Mouse (Mus musculus): ENCODE results near the gene Tmem141.

The Tmem141 gene

DNA sequence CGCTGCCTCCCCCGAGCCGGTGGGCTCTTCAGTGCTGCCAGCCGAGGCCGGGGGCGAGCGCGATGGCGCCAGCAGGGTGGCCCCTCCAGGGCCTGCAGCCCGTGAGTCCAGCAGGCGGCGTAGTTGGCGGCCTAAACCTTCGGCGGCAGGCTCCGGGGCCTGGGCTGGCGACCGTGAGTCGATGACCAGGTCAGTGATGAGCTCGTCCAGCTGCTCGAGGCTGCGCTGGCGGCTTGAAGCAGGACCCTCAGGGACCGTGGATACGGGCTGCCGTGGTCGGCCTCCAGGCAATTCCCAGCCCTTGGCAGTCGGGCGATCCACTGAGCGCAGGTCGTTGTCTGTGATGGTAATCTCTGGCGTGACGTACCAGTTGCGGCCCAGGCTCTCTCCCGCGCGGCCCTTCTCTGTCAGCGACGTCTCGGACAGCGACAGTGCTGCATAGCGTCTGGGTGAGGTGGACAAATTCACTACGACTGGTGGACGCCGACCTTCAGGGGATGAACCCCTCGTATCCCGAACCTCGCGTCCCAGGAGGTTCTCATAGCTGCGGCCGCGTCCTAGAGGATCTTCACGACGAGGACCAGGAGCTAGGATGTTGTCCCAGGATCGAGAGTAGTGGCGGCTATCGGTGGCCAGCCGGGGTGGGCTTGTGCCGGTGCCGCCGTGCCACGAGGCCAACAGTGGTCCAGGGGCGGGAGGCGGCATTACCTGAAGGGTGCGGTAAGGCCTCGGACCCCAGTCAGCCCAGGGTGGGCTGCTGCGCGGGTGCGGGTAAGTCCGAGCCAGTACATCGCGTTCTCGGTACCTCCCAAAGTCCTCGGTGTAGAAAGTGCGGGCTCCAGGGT, 43.6 kb downstream of the Tmem141 start:
- DNase-seq (ENCODE audit: extremely low read depth, low read depth, low spot score): no peak

DNA sequence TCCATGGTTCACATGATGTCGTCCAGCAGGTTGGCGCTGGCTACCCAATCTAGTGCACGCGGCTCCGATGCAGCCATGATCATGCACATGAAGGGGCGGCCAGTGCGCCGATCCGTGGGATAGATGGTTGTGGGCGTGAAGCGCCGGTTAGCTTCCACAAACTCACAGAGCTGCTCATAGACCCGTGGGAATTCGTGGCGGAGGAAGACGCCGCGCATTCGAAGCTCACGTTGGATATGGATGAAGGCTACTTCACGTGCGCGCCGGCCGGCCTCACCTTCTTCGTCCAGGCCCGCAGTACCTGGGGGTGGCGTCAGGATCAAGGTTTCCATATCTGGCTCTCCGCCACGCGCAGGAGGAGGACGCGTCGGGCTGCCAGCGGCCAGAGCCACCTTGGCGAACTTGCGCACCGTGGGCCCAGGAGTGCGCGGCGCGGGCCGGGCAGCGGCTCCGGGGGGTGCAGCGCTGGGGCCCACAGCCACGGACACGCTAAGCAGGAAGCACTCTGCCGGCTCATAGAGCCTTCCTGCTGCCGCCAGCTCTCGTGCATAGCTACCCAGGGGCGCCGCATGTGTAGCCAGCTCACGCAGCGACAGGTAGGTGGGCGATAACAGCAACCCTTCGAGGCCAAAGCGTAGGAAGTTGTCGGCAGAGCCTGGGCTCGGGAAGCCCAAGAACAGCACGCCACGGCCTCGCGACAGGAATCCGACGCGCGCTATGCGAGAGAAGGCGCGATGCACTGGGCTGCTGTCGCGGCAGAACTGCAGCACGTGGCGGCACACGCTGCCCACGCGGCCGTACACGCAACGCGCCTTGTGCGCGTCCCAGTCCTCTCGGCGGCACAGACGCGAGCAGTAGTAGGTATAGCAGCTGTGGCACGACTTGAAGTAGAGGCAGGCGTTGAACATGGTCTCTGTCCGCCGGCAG, 44.6 kb downstream of the Tmem141 start:
- DNase-seq (ENCODE audit: extremely low read depth, low read depth, low spot score): no peak

DNA sequence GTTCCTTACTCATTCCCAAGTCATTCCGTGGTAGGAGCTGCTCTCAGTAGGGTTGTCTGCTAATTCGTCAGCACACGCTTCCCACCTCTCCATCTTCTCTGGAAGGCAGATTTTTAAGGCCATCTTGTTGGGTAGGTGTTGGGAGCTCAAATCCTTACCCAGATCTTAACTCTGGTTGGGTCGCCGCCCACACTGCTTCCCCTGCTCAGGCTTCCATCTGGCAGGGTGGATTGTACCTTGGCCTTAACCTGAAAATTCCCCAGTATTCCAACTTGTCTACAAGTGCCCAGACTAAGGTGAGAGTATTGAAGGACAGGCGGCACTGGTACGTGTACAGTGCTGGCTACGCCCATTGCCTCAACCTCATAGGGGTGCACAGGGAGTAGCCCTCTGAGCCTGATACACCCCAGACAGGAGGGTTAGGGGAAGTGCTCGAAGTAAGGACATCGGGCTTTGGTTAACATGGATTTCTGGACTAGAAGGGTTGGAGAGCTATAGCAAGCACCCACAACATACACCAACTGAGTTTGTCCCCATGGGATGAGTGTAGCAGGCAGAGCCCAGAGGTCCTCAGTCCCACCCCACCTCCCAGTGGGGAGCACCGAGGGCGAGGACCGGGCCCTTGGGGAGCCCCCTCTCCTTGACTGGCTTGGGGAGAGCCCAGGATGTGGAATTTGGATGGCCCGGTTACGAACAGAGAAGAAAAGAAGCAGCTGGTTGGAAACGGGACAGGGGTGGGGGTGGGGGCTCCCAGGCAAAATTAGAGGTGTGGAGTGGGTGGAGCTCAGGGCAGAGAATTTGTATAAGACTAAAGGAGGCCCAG, 45.6 kb downstream of the Tmem141 start:
- DNase-seq (ENCODE audit: extremely low read depth, low read depth, low spot score): no peak

DNA sequence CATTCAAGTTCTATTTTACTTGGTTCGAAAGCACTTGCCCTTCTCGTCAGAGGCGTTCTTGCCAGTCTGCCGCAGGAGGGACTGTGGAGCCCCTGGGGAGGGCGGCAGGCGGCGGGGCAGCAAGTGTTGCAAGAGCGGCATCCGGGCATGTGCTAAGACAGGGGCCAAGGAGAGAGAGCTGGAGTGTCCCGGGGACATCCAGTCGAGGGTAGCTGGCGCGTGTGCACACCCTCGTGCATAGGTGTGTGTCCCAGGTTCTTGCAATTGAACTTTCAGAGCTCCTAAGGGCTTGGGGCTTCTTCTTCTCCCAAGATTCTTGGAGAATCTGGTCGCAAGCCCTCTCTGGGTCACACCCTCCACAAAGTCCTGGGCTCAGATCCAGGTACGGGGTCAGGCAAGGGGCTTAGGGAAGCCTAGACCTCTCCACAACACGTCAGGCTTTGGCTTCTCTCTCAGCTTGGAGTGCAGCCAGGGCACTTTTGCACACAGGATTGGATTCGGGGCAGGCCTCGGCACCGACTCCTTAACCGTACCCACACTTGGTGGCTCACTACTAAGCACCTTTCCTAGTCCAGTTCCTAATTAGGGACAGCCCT, 46.3 kb downstream of the Tmem141 start:
- no peak for DNase-seq (ENCODE audit: extremely low read depth, low read depth, low spot score)

DNA sequence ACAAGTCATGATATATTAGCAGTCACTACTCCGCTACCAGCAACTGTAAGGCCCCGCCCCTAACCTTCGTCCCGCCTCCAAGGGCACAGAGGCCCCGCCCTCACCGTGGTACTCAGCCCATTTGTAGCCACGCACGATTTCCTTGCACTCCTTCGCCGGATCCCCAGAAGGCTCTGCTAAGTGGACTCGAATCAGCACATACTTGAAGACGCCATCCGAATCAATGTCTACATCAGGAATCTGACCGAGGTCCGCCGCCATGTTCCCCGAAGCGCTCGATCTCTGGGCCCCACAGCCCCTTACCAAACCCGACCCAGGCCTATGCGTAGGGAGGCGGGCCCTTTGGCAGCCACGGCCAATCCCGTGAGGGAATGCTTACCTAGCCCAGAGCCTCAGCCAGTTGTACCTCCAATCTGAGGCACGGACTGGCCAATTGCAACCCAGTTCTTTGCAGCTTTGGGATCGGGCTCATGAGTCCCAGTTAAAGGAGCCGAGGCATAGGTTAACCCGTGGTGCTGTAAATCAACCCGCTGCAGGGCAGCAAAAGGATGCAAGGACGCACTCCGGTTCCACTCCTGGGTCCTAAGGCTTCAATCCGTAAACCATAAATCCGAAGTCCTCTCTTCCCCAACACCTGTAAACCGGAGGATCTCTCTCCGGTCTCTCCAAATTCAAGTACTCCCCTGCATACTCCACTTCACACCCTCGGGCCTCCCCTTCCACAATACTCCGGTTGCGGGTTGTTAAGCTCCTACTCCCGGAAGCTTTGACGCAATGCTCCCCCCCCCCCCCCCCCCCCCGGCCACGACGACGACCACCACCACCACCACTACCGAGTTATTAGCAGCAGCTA, 47.0 kb downstream of the Tmem141 start, which contains the start of the genes Mamdc4 and Phpt1:
Mamdc4 (minus strand) TSS at position 267 of the 853 bp plus-strand sequence.
Phpt1 (minus strand) TSS at position 646 of the 853 bp plus-strand sequence.
- DNase-seq (ENCODE audit: extremely low read depth, low read depth, low spot score): peak; percentile 91

DNA sequence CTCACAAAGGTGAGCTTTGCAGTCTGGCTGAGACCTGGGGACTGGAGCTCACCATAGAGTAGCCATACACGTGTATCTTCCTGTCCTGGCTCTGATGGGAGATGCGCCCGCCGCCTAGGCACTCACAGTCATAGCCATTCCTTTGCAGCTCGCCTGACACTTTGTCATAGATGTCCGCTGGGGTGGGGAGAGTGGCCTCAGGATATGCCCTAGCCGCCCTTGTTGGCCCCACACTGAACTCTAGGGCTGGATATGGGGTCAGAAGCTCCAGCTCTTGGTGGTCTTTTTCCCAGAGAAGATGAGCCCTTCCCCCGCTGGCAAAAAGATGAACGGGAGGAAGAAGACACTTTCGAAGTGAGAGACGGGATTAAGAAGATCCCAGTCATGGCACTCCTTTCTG, 47.7 kb downstream of the Tmem141 start:
- no peak for DNase-seq (ENCODE audit: extremely low read depth, low read depth, low spot score)

DNA sequence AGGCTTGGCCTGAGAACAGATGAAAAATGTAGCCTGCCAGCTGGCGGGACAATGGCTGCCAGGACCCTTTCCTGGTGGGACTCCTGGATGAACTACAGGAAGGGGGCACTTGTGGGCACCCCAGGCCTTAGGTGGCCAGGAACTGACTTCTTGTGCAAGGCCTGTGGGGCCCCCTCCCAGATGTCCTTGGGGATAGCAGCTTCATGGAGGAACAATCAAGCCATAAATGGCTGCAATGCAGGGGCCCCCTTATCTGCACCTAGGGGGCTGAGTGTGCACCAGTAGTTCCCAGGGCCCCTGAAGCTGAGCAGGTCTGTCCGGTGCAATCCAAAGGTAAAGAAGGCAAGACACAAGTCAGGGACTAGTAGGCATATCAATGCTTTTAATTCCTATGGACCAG, 48.7 kb downstream of the Tmem141 start:
- DNase-seq (ENCODE audit: extremely low read depth, low read depth, low spot score): no peak

DNA sequence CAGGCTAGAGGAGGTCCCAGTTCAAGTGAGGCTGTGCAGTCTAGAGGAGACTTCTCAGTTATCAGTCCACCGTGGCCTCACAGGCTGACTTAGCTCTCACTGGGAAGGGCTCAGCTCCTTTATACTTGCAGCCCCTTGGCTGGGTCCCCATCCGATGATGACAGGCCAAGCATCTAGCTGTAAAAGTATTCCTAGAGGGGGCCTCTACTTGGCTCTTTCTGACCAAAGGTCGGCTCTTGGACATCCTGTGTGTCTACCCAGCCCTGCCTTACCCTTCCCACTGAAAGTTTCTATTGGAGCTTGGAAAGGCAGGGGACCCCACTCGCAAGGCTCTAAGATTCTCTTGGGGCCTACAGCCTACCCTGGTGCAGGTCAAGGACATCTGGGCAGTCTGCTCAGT, 50.6 kb downstream of the Tmem141 start:
- DNase-seq (ENCODE audit: extremely low read depth, low read depth, low spot score): no peak

All from fat pad, adult 2 months (tissue).